Mouse (Mus musculus): Measurements from ENCODE around the gene Brms1.

DNA sequence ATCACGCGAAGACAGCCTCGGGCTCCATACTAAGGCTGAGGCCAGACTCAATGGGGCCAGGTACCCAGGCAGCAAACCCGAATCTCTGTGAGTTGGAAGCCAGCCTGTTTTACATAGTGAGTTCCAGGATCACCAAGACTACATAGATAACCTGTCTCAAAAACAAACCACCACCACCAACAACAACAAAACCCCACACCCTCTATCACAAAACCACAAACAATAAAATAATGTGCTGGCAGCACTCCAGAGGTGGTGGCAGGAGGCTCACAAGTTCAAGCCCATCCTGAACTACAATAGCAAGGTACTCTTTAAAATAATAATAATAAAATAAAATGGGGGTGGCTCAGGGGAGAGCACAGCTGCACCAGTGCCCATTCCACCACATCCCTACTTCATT lies 4.6 kb upstream of the Brms1 start:
- TF ChIP-seq EP300 (IDR thresholded peaks at IDR 0.05; ENCODE audit: insufficient read depth, low read depth, low read length), result no peak
- TF ChIP-seq POLR2A (IDR thresholded peaks at IDR 0.05; ENCODE audit: insufficient read depth, low read depth, low read length), result no peak
- TF ChIP-seq CTCF (IDR thresholded peaks at IDR 0.05), result no peak

Data from heart, adult 2 months (tissue).